21 mouse cellular contexts compared by ENCODE assay signal in the genomic region with DNA sequence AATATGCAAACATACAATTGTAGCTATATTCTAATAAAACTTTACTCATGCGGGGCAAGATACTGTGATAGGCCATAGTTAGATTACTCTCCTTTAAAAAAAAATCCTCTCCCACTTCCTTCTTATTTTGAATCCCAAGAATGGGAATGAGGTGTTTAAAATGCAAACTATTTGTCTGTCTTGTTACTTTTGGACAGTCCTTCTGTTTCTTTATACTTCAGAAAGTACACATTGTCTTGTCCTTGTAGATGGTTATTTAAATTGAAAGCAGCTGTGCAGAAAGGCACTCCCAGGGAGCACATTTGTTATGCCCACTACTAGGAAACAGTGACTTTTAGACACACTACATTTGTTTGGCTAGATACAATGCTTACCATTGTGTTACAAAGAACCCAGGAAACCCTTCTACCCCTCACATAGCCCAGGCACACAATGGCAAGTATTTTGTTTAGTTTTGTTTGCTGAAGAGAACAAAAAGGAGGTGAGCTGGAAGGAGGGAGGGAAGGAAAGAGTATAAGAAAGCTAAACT.
"Had no signal": no experiment of that assay in that cellular context is flagged by ENCODE, and none has a peak within 500 bp of the region (broad histone marks: within the 10 kb centered on the region; RNA-seq: fewer than 3 reads in every experiment).

No protein-coding gene starts in this region.

- ATAC-seq: liver, embryonic 12.5 days; midbrain, embryonic 15.5 days had no signal

- H3K9me3 ChIP-seq: kidney, embryonic 15.5 days; limb, embryonic 13.5 days; liver, embryonic 12.5 days; liver, embryonic 15.5 days; midbrain, embryonic 12.5 days; midbrain, embryonic 15.5 days; neural tube, embryonic 12.5 days; neural tube, embryonic 15.5 days had no signal

- H3K4me2 ChIP-seq: kidney, embryonic 15.5 days; limb, embryonic 13.5 days; liver, embryonic 12.5 days; liver, embryonic 15.5 days; midbrain, embryonic 12.5 days; midbrain, embryonic 15.5 days; neural tube, embryonic 12.5 days; neural tube, embryonic 15.5 days had no signal

- DNase-seq: kidney, postnatal 10 days; kidney, postnatal 4 days; left cerebral cortex, postnatal 4 days; liver; lung, adult 2 months; right cerebral cortex, adult 18-20 months; right cerebral cortex, postnatal 14 days; right cerebral cortex, postnatal 4 days; thymus, adult 2 months; thymus, postnatal 14 days; thymus, postnatal 4 days had no signal

- H3K36me3 ChIP-seq: kidney, embryonic 15.5 days; limb, embryonic 13.5 days; liver, embryonic 12.5 days; liver, embryonic 15.5 days; midbrain, embryonic 12.5 days; midbrain, embryonic 15.5 days; neural tube, embryonic 12.5 days; neural tube, embryonic 15.5 days had no signal

- H3K4me3 ChIP-seq: kidney, embryonic 15.5 days; limb, embryonic 13.5 days; liver, embryonic 12.5 days; liver, embryonic 15.5 days; midbrain, embryonic 12.5 days; midbrain, embryonic 15.5 days; neural tube, embryonic 12.5 days; neural tube, embryonic 15.5 days had no signal

- H3K9ac ChIP-seq: kidney, embryonic 15.5 days; limb, embryonic 13.5 days; liver, embryonic 12.5 days; liver, embryonic 15.5 days; midbrain, embryonic 12.5 days; midbrain, embryonic 15.5 days; neural tube, embryonic 12.5 days; neural tube, embryonic 15.5 days had no signal

- H3K27me3 ChIP-seq: kidney, embryonic 15.5 days; limb, embryonic 13.5 days; liver, embryonic 12.5 days; liver, embryonic 15.5 days; midbrain, embryonic 12.5 days; midbrain, embryonic 15.5 days; neural tube, embryonic 12.5 days; neural tube, embryonic 15.5 days had no signal

- H3K4me1 ChIP-seq: liver, embryonic 15.5 days; midbrain, embryonic 12.5 days; midbrain, embryonic 15.5 days; neural tube, embryonic 15.5 days had no signal

- H3K27ac ChIP-seq: kidney, embryonic 15.5 days; limb, embryonic 13.5 days; liver, embryonic 12.5 days; liver, embryonic 15.5 days; macrophage; midbrain, embryonic 12.5 days; midbrain, embryonic 15.5 days; neural tube, embryonic 12.5 days; neural tube, embryonic 15.5 days; stomach, postnatal 0 days had no signal
